Mouse (Mus musculus) hindbrain, embryonic 11.5 days (tissue): Measurements from ENCODE around the gene Ivd. TPM values are rescaled to one million over a fixed set of nuclear protein-coding genes. Genes with fewer than 3 reads are reported as not detected.

Source experiments
- ATAC-seq: fragments of 200-750 bp; cut with Nextera tagmentation; 2 replicates; pipeline ENCODE4 v1.8.0; 2017; ENCODE audit warnings: mild to moderate bottlenecking, moderate TSS enrichment, moderate library complexity; ENCODE audit not compliant: low FRiP score
- DNase-seq: peaks from one replicate; pipeline ENCODE4 v3.0.0-alpha.2; 2015; ENCODE audit warnings: low spot score
- H3K27ac ChIP-seq: fragments of 300-500 bp; sonication (generic); 2 replicates; pipeline ENCODE4 v1.5.1; 2014; ENCODE audit warnings: mild to moderate bottlenecking, low read depth, low read length
- H3K27me3 ChIP-seq: fragments of 300-500 bp; sonication (generic); 2 replicates; pipeline ENCODE4 v1.6.1; 2014; ENCODE audit warnings: mild to moderate bottlenecking, low read length, moderate library complexity, mixed read lengths; ENCODE audit not compliant: control insufficient read depth, insufficient read depth
- H3K36me3 ChIP-seq: fragments of 300-500 bp; sonication (generic); 2 replicates; pipeline ENCODE4 v1.6.1; 2014; ENCODE audit warnings: mild to moderate bottlenecking, low read length, moderate library complexity, mixed read lengths; ENCODE audit not compliant: control insufficient read depth, insufficient read depth
- H3K4me1 ChIP-seq: fragments of 300-500 bp; sonication (generic); replicated peaks from 2 replicates; pipeline ENCODE4 v1.6.1; 2014; ENCODE audit warnings: low read length, mixed read lengths; ENCODE audit not compliant: control insufficient read depth, insufficient read depth
- H3K4me2 ChIP-seq: fragments of 300-500 bp; sonication (generic); replicated peaks from 2 replicates; pipeline ENCODE4 v1.6.1; 2014; ENCODE audit warnings: mild to moderate bottlenecking, low read depth, low read length
- H3K4me3 ChIP-seq: fragments of 300-500 bp; sonication (generic); 2 replicates; pipeline ENCODE4 v1.5.1; 2014; ENCODE audit warnings: low read depth, low read length
- H3K9ac ChIP-seq: fragments of 300-500 bp; sonication (generic); 2 replicates; pipeline ENCODE4 v1.6.1; 2014; ENCODE audit warnings: low read depth, low read length
- H3K9me3 ChIP-seq: fragments of 300-500 bp; sonication (generic); 2 replicates; pipeline ENCODE4 v1.6.1; 2016; ENCODE audit warnings: low read length; ENCODE audit not compliant: control insufficient read depth
- WGBS: fragments of 180-500 bp; shearing (Covaris S2); extraction: QIAGEN DNeasy Blood & Tissue Kit; methylation state at CpG from one replicate; pipeline ENCODE4 v1.1.7; 2014; 5-methylcytosine and 5-hydroxymethylcytosine counted together
- polyA plus RNA-seq: library from polyadenylated mRNA; unstranded; fragments of >200 nt; fragmentation: Nextera tagmentation; extraction: Ambion mirVana; gene quantifications from 2 replicates; pipeline ENCODE4 v1.2.1, GENCODE M21; 2014

The Ivd gene
- polyA plus RNA-seq, 1 experiment from 2014 or later = 45.0 TPM

- Histone ChIP-seq H3K4me3 (no peak overlapping the region), H3K4me1 (no peaks in the 10 kb centered on the region), H3K36me3 (peaks cover 7% of the 10 kb centered on the region), H3K27me3 (no peaks in the 10 kb centered on the region), H3K27ac (no peak overlapping the region), H3K9ac (no peak overlapping the region), H3K9me3 (no peaks in the 10 kb centered on the region), H3K4me2 (no peak overlapping the region)
- DNase-seq = no peak
- no peak for ATAC-seq
- WGBS = 76% methylated on average over 3 of the region's 3 CpGs
Observed at GRCm38 (mm10) chr2:118920428-118920827, 58.7 kb downstream of the Ivd start.

- H3K9ac ChIP-seq = peak overlapping the region; percentile 88
- DNase-seq (no peak), ATAC-seq (peak; percentile 61)
- no peaks in the 10 kb centered on the region for H3K27me3 ChIP-seq
- peaks cover 3% of the 10 kb centered on the region; the same call in 1 of the 2 replicates for H3K36me3 ChIP-seq
- H3K9me3 ChIP-seq = no peaks in the 10 kb centered on the region
- H3K4me3 ChIP-seq = peak overlapping the region; percentile 69
- no peak overlapping the region for H3K27ac ChIP-seq
- WGBS = 0% methylated on average over 6 of the region's 6 CpGs
- H3K4me2 ChIP-seq = peak overlapping the region; percentile 94
- H3K4me1 ChIP-seq = no peaks in the 10 kb centered on the region
Observed at GRCm38 (mm10) chr2:118925952-118926351, 64.2 kb downstream of the Ivd start.

- peak within 1 kb of the TSS; percentile 51 for H3K27ac ChIP-seq
- no peaks in the 10 kb centered on the region for H3K27me3 ChIP-seq
- H3K9ac ChIP-seq = peak within 1 kb of the TSS; percentile 88
- under 1% methylated on average over 37 of the region's 47 CpGs for WGBS
- H3K36me3 ChIP-seq = peaks cover 3% of the 10 kb centered on the region; the same call in 1 of the 2 replicates
- peak; percentile 80 for DNase-seq
- H3K9me3 ChIP-seq = no peaks in the 10 kb centered on the region
- peak within 1 kb of the TSS; percentile 94 for H3K4me2 ChIP-seq
- peak within 1 kb of the TSS; percentile 69 for H3K4me3 ChIP-seq
- no peaks in the 10 kb centered on the region for H3K4me1 ChIP-seq
- peak; percentile 92 for ATAC-seq
Observed at GRCm38 (mm10) chr2:118926361-118926997, 64.7 kb downstream of the Ivd start, which contains the start of gene Chst14. Gene Chst14, plus strand, starts transcription at chr2:118926496.

- Histone ChIP-seq H3K4me3 (peak overlapping the region; percentile 69), H3K27me3 (no peaks in the 10 kb centered on the region), H3K4me1 (no peaks in the 10 kb centered on the region), H3K9ac (peak overlapping the region; percentile 88), H3K27ac (no peak overlapping the region), H3K4me2 (peak overlapping the region; percentile 94), H3K9me3 (no peaks in the 10 kb centered on the region), H3K36me3 (peaks cover 3% of the 10 kb centered on the region; the same call in 1 of the 2 replicates)
- ATAC-seq = peak; percentile 10; the same call in 1 of the 2 replicates
- DNase-seq = peak; percentile 20
- 37% methylated on average over 31 of the region's 31 CpGs for WGBS
Observed at GRCm38 (mm10) chr2:118926998-118927739, 65.4 kb downstream of the Ivd start.

Other genes with a start within 250 kb of the Ivd start
- 1.5 and 2.0 TPM in 2 replicates for gene Pak6, start 198.7 kb upstream of the Ivd start, polyA plus RNA-seq
- not detected in 2 replicates for gene Ankrd63, start 158.0 kb upstream of the Ivd start, polyA plus RNA-seq
- 0.32 and 0.43 TPM in 2 replicates for gene Plcb2, start 133.5 kb upstream of the Ivd start, polyA plus RNA-seq
- 34.1 and 35.4 TPM in 2 replicates for gene Inafm2, start 116.2 kb upstream of the Ivd start, polyA plus RNA-seq
- gene Ccdc9b, start 99.3 kb upstream of the Ivd start, polyA plus RNA-seq = 0.68 and 0.98 TPM in 2 replicates
- gene Phgr1, start 89.2 kb upstream of the Ivd start, polyA plus RNA-seq = not detected in 2 replicates
- 8.5 and 9.2 TPM in 2 replicates for gene Disp2, start 82.2 kb upstream of the Ivd start, polyA plus RNA-seq
- 156 and 163 TPM in 2 replicates for gene Knstrn, start 48.0 kb upstream of the Ivd start, polyA plus RNA-seq
- 2.1 TPM in 2 replicates for gene Bahd1, start 38.4 kb downstream of the Ivd start, polyA plus RNA-seq
- 19.1 and 22.2 TPM in 2 replicates for gene Chst14, start 64.5 kb downstream of the Ivd start, polyA plus RNA-seq
- 23.3 and 25.8 TPM in 2 replicates for gene Ccdc32, start 167.4 kb downstream of the Ivd start, polyA plus RNA-seq
- 6.6 and 7.2 TPM in 2 replicates for gene Rpusd2, start 172.8 kb downstream of the Ivd start, polyA plus RNA-seq
- 37.2 and 47.9 TPM in 2 replicates for gene Knl1, start 185.2 kb downstream of the Ivd start, polyA plus RNA-seq